Mouse (Mus musculus): ENCODE results near the gene March9. TPM values are rescaled to one million over a fixed set of nuclear protein-coding genes. Genes with fewer than 3 reads are reported as not detected.

March9 gene
- polyA plus RNA-seq, 1 experiment from 2014 or later, result 1.2 TPM

- Histone ChIP-seq H3K27me3 (replicated peaks; ENCODE audit: low read depth, poor library complexity, severe bottlenecking) (peaks cover 74% of the 10 kb centered on the region), H3K4me1 (peaks cover 33% of the 10 kb centered on the region), H3K9me3 (no peaks in the 10 kb centered on the region), H3K4me3 (no peak overlapping the region), H3K36me3 (replicated peaks) (peaks cover 27% of the 10 kb centered on the region), H3K27ac (replicated peaks) (no peak overlapping the region)
- 88% methylated on average over 8 of the region's 8 CpGs for WGBS
- no peak for DNase-seq (ENCODE audit: low spot score)
These were observed 4.6 kb downstream of the March9 start for GRCm38 (mm10) chr10:127055406-127055805.

- H3K27me3 ChIP-seq (replicated peaks; ENCODE audit: low read depth, poor library complexity, severe bottlenecking), result peaks cover 74% of the 10 kb centered on the region
- no peak overlapping the region for H3K4me3 ChIP-seq
- WGBS, result 67% methylated on average over 4 of the region's 4 CpGs
- DNase-seq (ENCODE audit: low spot score), result peak; percentile 62
- peaks cover 32% of the 10 kb centered on the region for H3K4me1 ChIP-seq
- no peak overlapping the region for H3K27ac ChIP-seq (replicated peaks)
- H3K36me3 ChIP-seq (replicated peaks), result peaks cover 27% of the 10 kb centered on the region
- H3K9me3 ChIP-seq, result no peaks in the 10 kb centered on the region
These were observed 5.3 kb downstream of the March9 start for GRCm38 (mm10) chr10:127054646-127055045.

GRCm38 (mm10) chr10:127050119-127050474 lies 9.9 kb downstream of the March9 start:
- H3K36me3 ChIP-seq (replicated peaks), result peaks cover 17% of the 10 kb centered on the region
- no peak overlapping the region for H3K27ac ChIP-seq (replicated peaks)
- H3K9me3 ChIP-seq, result no peaks in the 10 kb centered on the region
- DNase-seq (ENCODE audit: low spot score), result no peak
- H3K27me3 ChIP-seq (replicated peaks; ENCODE audit: low read depth, poor library complexity, severe bottlenecking), result peaks cover 73% of the 10 kb centered on the region
- peaks cover 16% of the 10 kb centered on the region for H3K4me1 ChIP-seq
- WGBS, result 18% methylated on average over 10 of the region's 10 CpGs
- H3K4me3 ChIP-seq, result peak overlapping the region; percentile 42; the same call in 1 of the 2 replicates

GRCm38 (mm10) chr10:127049395-127050118 lies 10.4 kb downstream of the March9 start:
- H3K36me3 ChIP-seq (replicated peaks), result peaks cover 21% of the 10 kb centered on the region
- H3K27me3 ChIP-seq (replicated peaks; ENCODE audit: low read depth, poor library complexity, severe bottlenecking), result peaks cover 73% of the 10 kb centered on the region
- no peak overlapping the region for H3K27ac ChIP-seq (replicated peaks)
- no peak for DNase-seq (ENCODE audit: low spot score)
- 3% methylated on average over 29 of the region's 29 CpGs for WGBS
- H3K4me1 ChIP-seq, result peaks cover 16% of the 10 kb centered on the region
- H3K4me3 ChIP-seq, result peak overlapping the region; percentile 42
- H3K9me3 ChIP-seq, result no peaks in the 10 kb centered on the region

GRCm38 (mm10) chr10:127048608-127049394 lies 11.2 kb downstream of the March9 start:
- Histone ChIP-seq H3K36me3 (replicated peaks) (peaks cover 24% of the 10 kb centered on the region), H3K4me3 (peak overlapping the region; percentile 42), H3K4me1 (peaks cover 16% of the 10 kb centered on the region), H3K9me3 (no peaks in the 10 kb centered on the region), H3K27ac (replicated peaks) (no peak overlapping the region), H3K27me3 (replicated peaks; ENCODE audit: low read depth, poor library complexity, severe bottlenecking) (peaks cover 73% of the 10 kb centered on the region)
- DNase-seq (ENCODE audit: low spot score), result peak; percentile 39
- WGBS, result 5% methylated on average over 35 of the region's 35 CpGs

GRCm38 (mm10) chr10:127047954-127048353 lies 12.0 kb downstream of the March9 start, which contains the start of gene Cyp27b1:
Gene Cyp27b1 (plus strand): TSS chr10:127048250.
- no peak for DNase-seq (ENCODE audit: low spot score)
- H3K4me3 ChIP-seq, result peak within 1 kb of the TSS; percentile 42
- H3K9me3 ChIP-seq, result no peaks in the 10 kb centered on the region
- 32% methylated on average over 5 of the region's 5 CpGs for WGBS
- peaks cover 66% of the 10 kb centered on the region for H3K27me3 ChIP-seq (replicated peaks; ENCODE audit: low read depth, poor library complexity, severe bottlenecking)
- no peak within 1 kb of the TSS for H3K27ac ChIP-seq (replicated peaks)
- H3K36me3 ChIP-seq (replicated peaks), result peaks cover 32% of the 10 kb centered on the region
- peaks cover 18% of the 10 kb centered on the region for H3K4me1 ChIP-seq

GRCm38 (mm10) chr10:127043187-127043586 lies 16.8 kb downstream of the March9 start:
- Histone ChIP-seq H3K9me3 (no peaks in the 10 kb centered on the region), H3K36me3 (replicated peaks) (peaks cover 32% of the 10 kb centered on the region), H3K27me3 (replicated peaks; ENCODE audit: low read depth, poor library complexity, severe bottlenecking) (peaks cover 38% of the 10 kb centered on the region), H3K4me1 (peaks cover 23% of the 10 kb centered on the region), H3K4me3 (peak overlapping the region; percentile 93), H3K27ac (replicated peaks) (no peak overlapping the region)
- DNase-seq (ENCODE audit: low spot score), result no peak
- WGBS, result 81% methylated on average over 6 of the region's 6 CpGs

- peaks cover 32% of the 10 kb centered on the region for H3K36me3 ChIP-seq (replicated peaks)
- peaks cover 23% of the 10 kb centered on the region for H3K4me1 ChIP-seq
- peaks cover 32% of the 10 kb centered on the region for H3K27me3 ChIP-seq (replicated peaks; ENCODE audit: low read depth, poor library complexity, severe bottlenecking)
- WGBS, result 21% methylated on average over 5 of the region's 5 CpGs
- H3K9me3 ChIP-seq, result no peaks in the 10 kb centered on the region
- peak overlapping the region; percentile 92 for H3K27ac ChIP-seq (replicated peaks)
- H3K4me3 ChIP-seq, result peak overlapping the region; percentile 93
- DNase-seq (ENCODE audit: low spot score), result no peak
These were observed 17.4 kb downstream of the March9 start for GRCm38 (mm10) chr10:127042468-127043115.

- peak overlapping the region; percentile 92 for H3K27ac ChIP-seq (replicated peaks)
- WGBS, result under 1% methylated on average over 44 of the region's 44 CpGs
- peak overlapping the region; percentile 93 for H3K4me3 ChIP-seq
- H3K4me1 ChIP-seq, result peaks cover 23% of the 10 kb centered on the region
- peak; percentile 94 for DNase-seq (ENCODE audit: low spot score)
- peaks cover 28% of the 10 kb centered on the region for H3K36me3 ChIP-seq (replicated peaks)
- H3K27me3 ChIP-seq (replicated peaks; ENCODE audit: low read depth, poor library complexity, severe bottlenecking), result peaks cover 24% of the 10 kb centered on the region
- H3K9me3 ChIP-seq, result no peaks in the 10 kb centered on the region
These were observed 18.1 kb downstream of the March9 start for GRCm38 (mm10) chr10:127041774-127042338.

- H3K27ac ChIP-seq (replicated peaks), result peak within 1 kb of the TSS; percentile 92
- H3K4me3 ChIP-seq, result peak within 1 kb of the TSS; percentile 93
- peaks cover 23% of the 10 kb centered on the region for H3K4me1 ChIP-seq
- H3K36me3 ChIP-seq (replicated peaks), result peaks cover 27% of the 10 kb centered on the region
- H3K9me3 ChIP-seq, result no peaks in the 10 kb centered on the region
- peaks cover 19% of the 10 kb centered on the region for H3K27me3 ChIP-seq (replicated peaks; ENCODE audit: low read depth, poor library complexity, severe bottlenecking)
- peak; percentile 70 for DNase-seq (ENCODE audit: low spot score)
- WGBS, result under 1% methylated on average over 28 of the region's 28 CpGs
These were observed 18.7 kb downstream of the March9 start, which contains the start of the genes Mettl1 and Eef1akmt3 for GRCm38 (mm10) chr10:127041274-127041766. Gene Mettl1 (plus strand): TSS chr10:127041414. Gene Eef1akmt3 (minus strand): TSS chr10:127041513.

- Histone ChIP-seq H3K27me3 (replicated peaks; ENCODE audit: low read depth, poor library complexity, severe bottlenecking) (peaks cover 19% of the 10 kb centered on the region), H3K4me3 (peak overlapping the region; percentile 93), H3K27ac (replicated peaks) (peak overlapping the region; percentile 92), H3K36me3 (replicated peaks) (peaks cover 20% of the 10 kb centered on the region), H3K4me1 (peaks cover 23% of the 10 kb centered on the region), H3K9me3 (no peaks in the 10 kb centered on the region)
- DNase-seq (ENCODE audit: low spot score), result no peak
- WGBS, result 2% methylated on average over 20 of the region's 20 CpGs
These were observed 19.3 kb downstream of the March9 start for GRCm38 (mm10) chr10:127040569-127041214.
